13 mouse cellular contexts compared by ENCODE assay signal in genomic region chr9:63201376-63202323, GRCm38 (mm10). TPM values are rescaled to one million over a fixed set of nuclear protein-coding genes. Genes with fewer than 3 reads are reported as not detected.
DNase-seq lines count a peak whose midpoint lies in the region; ATAC-seq and TF ChIP-seq lines count a peak whose summit lies in the region.
"Had no signal": no experiment of that assay in that cellular context is flagged by ENCODE, and none has a peak within 500 bp of the region (broad histone marks: within the 10 kb centered on the region; RNA-seq: fewer than 3 reads in every experiment).

No protein-coding gene starts in this region.

- 81% methylated on average over 15 of the region's 15 CpGs for WGBS in lung, postnatal 0 days
- WGBS in lung, adult 2 months, result 86% methylated on average over 15 of the region's 15 CpGs
- WGBS in intestine, embryonic 15.5 days, result 78% methylated on average over 15 of the region's 15 CpGs
- whole genome bisulfite sequencing in stomach, postnatal 0 days, result 83% methylated on average over 15 of the region's 15 CpGs

- no peak for DNase-seq in lung, postnatal 0 days (ENCODE audit: low spot score)
- no peak for DNase-seq in lung, adult 2 months
- peak; percentile 83 for DNase-seq in kidney, postnatal 14 days
- peak; percentile 41 for DNase-seq in stomach, postnatal 0 days (ENCODE audit: low spot score)
- no peak for DNase-seq in adrenal gland, postnatal 10 days
- DNase-seq in right cerebral cortex, adult 2 months (ENCODE audit: low spot score in 2 of 2), result no peak
- DNase-seq: cerebellum, adult 18-20 months had no signal

- no peak overlapping the region for H3K27ac ChIP-seq in lung, postnatal 0 days (ENCODE audit: low read length)
- no peak overlapping the region for H3K27ac ChIP-seq in intestine, embryonic 15.5 days
- no peak overlapping the region for H3K27ac ChIP-seq in stomach, postnatal 0 days (replicated peaks)
- H3K27ac ChIP-seq: left cerebral cortex, adult 2 months had no signal

- no peak overlapping the region for H3K4me2 ChIP-seq in lung, postnatal 0 days (replicated peaks; ENCODE audit: low read depth, low read length)
- H3K4me2 ChIP-seq in intestine, embryonic 15.5 days (replicated peaks), result no peak overlapping the region
- H3K4me2 ChIP-seq in stomach, postnatal 0 days (replicated peaks; ENCODE audit: low read depth), result no peak overlapping the region

- no peak overlapping the region for H3K9ac ChIP-seq in lung, postnatal 0 days (replicated peaks; ENCODE audit: low read depth)
- H3K9ac ChIP-seq in intestine, embryonic 15.5 days, result no peak overlapping the region
- H3K9ac ChIP-seq in stomach, postnatal 0 days (ENCODE audit: low read length), result no peak overlapping the region

- H3K9me3 ChIP-seq in lung, postnatal 0 days (ENCODE audit: low read length), result no peaks in the 10 kb centered on the region
- no peaks in the 10 kb centered on the region for H3K9me3 ChIP-seq in intestine, embryonic 15.5 days
- H3K9me3 ChIP-seq in stomach, postnatal 0 days (ENCODE audit: control insufficient read depth, low read length), result no peaks in the 10 kb centered on the region
- H3K9me3 ChIP-seq: megakaryocyte, embryonic 14.5 days had no signal

- H3K27me3 ChIP-seq in lung, postnatal 0 days (replicated peaks; ENCODE audit: insufficient read depth, low read length), result no peaks in the 10 kb centered on the region
- H3K27me3 ChIP-seq in intestine, embryonic 15.5 days (replicated peaks), result no peaks in the 10 kb centered on the region
- H3K27me3 ChIP-seq in stomach, postnatal 0 days (ENCODE audit: control insufficient read depth, insufficient read depth, low read length), result no peaks in the 10 kb centered on the region
- H3K27me3 ChIP-seq: CH12.LX; megakaryocyte, embryonic 14.5 days had no signal

- peak; percentile 15; the same call in 1 of the 2 replicates for TF ChIP-seq CTCF in lung, postnatal 0 days (IDR thresholded peaks at IDR 0.05)
- TF ChIP-seq CTCF in lung, adult 2 months (IDR thresholded peaks at IDR 0.05; ENCODE audit: insufficient read depth, low read length), result no peak
- TF ChIP-seq CTCF in stomach, postnatal 0 days (IDR thresholded peaks at IDR 0.05; ENCODE audit: low read depth), result peak; percentile 36

- H3K4me3 ChIP-seq in lung, postnatal 0 days (ENCODE audit: low read depth, low read length), result no peak overlapping the region
- H3K4me3 ChIP-seq in lung, adult 2 months (replicated peaks; ENCODE audit: extremely low read depth, low read depth, low read length), result no peak overlapping the region
- no peak overlapping the region for H3K4me3 ChIP-seq in intestine, embryonic 15.5 days (replicated peaks)
- no peak overlapping the region for H3K4me3 ChIP-seq in stomach, postnatal 0 days (ENCODE audit: low read depth, low read length)
- H3K4me3 ChIP-seq: left cerebral cortex, adult 2 months; megakaryocyte, embryonic 14.5 days had no signal

- no peaks in the 10 kb centered on the region for H3K4me1 ChIP-seq in lung, postnatal 0 days (ENCODE audit: insufficient read depth, low read depth, low read length)
- no peaks in the 10 kb centered on the region for H3K4me1 ChIP-seq in lung, adult 2 months (ENCODE audit: control insufficient read depth, insufficient read depth, low read length)
- H3K4me1 ChIP-seq in intestine, embryonic 15.5 days (replicated peaks), result peaks cover 6% of the 10 kb centered on the region; the same call in 1 of the 2 replicates
- H3K4me1 ChIP-seq in stomach, postnatal 0 days (replicated peaks; ENCODE audit: control insufficient read depth, insufficient read depth), result no peaks in the 10 kb centered on the region
- H3K4me1 ChIP-seq: megakaryocyte, embryonic 14.5 days had no signal

- H3K36me3 ChIP-seq in lung, postnatal 0 days (ENCODE audit: insufficient read depth, low read length), result no peaks in the 10 kb centered on the region
- H3K36me3 ChIP-seq in intestine, embryonic 15.5 days, result no peaks in the 10 kb centered on the region
- H3K36me3 ChIP-seq in stomach, postnatal 0 days (ENCODE audit: control insufficient read depth, insufficient read depth, low read length), result no peaks in the 10 kb centered on the region

- no peak for TF ChIP-seq POLR2A in lung, adult 2 months (IDR thresholded peaks at IDR 0.05; ENCODE audit: borderline replicate concordance, extremely low read depth, low read depth, low read length)

- no peak for TF ChIP-seq EP300 in lung, postnatal 0 days (IDR thresholded peaks at IDR 0.05)
- TF ChIP-seq EP300 in stomach, postnatal 0 days (optimal IDR thresholded peaks at IDR 0.05), result no peak

- ATAC-seq in lung, postnatal 0 days, result no peak
- peak; percentile 84 for ATAC-seq in intestine, embryonic 15.5 days
- peak; percentile 83 for ATAC-seq in stomach, postnatal 0 days (ENCODE audit: low FRiP score, low TSS enrichment)
- ATAC-seq in CD4-positive, CD25-positive, alpha-beta regulatory T cell, adult 4 months, result no peak

RNA-seq across cellular contexts. Expression of gene Skor1, which starts 52.9 kb away (rescaled TPM):
- 0.04 TPM in 1 of 2 replicates, not detected in the other for polyA plus RNA-seq in lung, postnatal 0 days (2015; fragmentation: Nextera tagmentation; extraction: Ambion mirVana)
- 0.02 and 0.07 TPM in 2 replicates for polyA plus RNA-seq in lung, adult 2 months (2012; rRNA removed)
- not detected in 2 replicates for polyA plus RNA-seq in intestine, embryonic 15.5 days (2015; fragmentation: Nextera tagmentation; extraction: Ambion mirVana)
- not detected in 2 replicates for polyA plus RNA-seq in stomach, postnatal 0 days (2015; fragmentation: Nextera tagmentation; extraction: Ambion mirVana)
- under 1 TPM; 0.09 to 0.18 TPM for total RNA-seq in adrenal gland, postnatal 10 days (2021)
- polyA plus RNA-seq in CD4-positive, CD25-positive, alpha-beta regulatory T cell, adult 4 months (2017; shearing (Covaris generic)), result not detected
- total RNA-seq: CH12.LX; heart, postnatal 25 days had no signal

Comparison
In these comparisons a context has a peak if more than half of its experiments do, and no peak if none do; other contexts are left out.
1. ATAC-seq: peak in intestine, embryonic 15.5 days (single experiment) and stomach, postnatal 0 days (single experiment); none in lung, postnatal 0 days (single experiment) and CD4-positive, CD25-positive, alpha-beta regulatory T cell, adult 4 months (single experiment).
2. DNase-seq: peak in kidney, postnatal 14 days (single experiment) and stomach, postnatal 0 days (single experiment); none in lung, postnatal 0 days (single experiment), lung, adult 2 months (single experiment), adrenal gland, postnatal 10 days (single experiment) and right cerebral cortex, adult 2 months (0 of 2).